Mouse (Mus musculus): ENCODE measurements around the gene Eme1. TPM values are rescaled to one million over a fixed set of nuclear protein-coding genes. Genes with fewer than 3 reads are reported as not detected.

The Eme1 gene
- polyA plus RNA-seq, 1 experiment from 2014 or later, result 13.6 TPM

GRCm38 (mm10) chr11:94634431-94634830 lies 19.3 kb downstream of the Eme1 start:
- ATAC-seq (ENCODE audit: insufficient number of reproducible peaks, low FRiP score, low TSS enrichment, low read depth), result no peak
- Histone ChIP-seq H3K27me3 (no peaks in the 10 kb centered on the region), H3K36me3 (peaks cover 81% of the 10 kb centered on the region), H3K27ac (no peak overlapping the region), H3K9me3 (no peaks in the 10 kb centered on the region), H3K4me3 (no peak overlapping the region), H3K4me1 (peaks cover 15% of the 10 kb centered on the region), H3K4me2 (no peak overlapping the region), H3K9ac (no peak overlapping the region)
- 85% methylated on average over 5 of the region's 5 CpGs for WGBS

GRCm38 (mm10) chr11:94632988-94633387 lies 20.8 kb downstream of the Eme1 start:
- Histone ChIP-seq H3K9ac (no peak overlapping the region), H3K4me3 (no peak overlapping the region), H3K27ac (no peak overlapping the region), H3K4me2 (no peak overlapping the region), H3K9me3 (no peaks in the 10 kb centered on the region), H3K4me1 (peaks cover 15% of the 10 kb centered on the region), H3K36me3 (peaks cover 67% of the 10 kb centered on the region), H3K27me3 (no peaks in the 10 kb centered on the region)
- 80% methylated on average over 8 of the region's 8 CpGs for WGBS
- ATAC-seq (ENCODE audit: insufficient number of reproducible peaks, low FRiP score, low TSS enrichment, low read depth), result no peak

GRCm38 (mm10) chr11:94631969-94632368 lies 21.8 kb downstream of the Eme1 start:
- WGBS, result 91% methylated on average over 5 of the region's 5 CpGs
- Histone ChIP-seq H3K27ac (no peak overlapping the region), H3K4me2 (no peak overlapping the region), H3K4me1 (peaks cover 15% of the 10 kb centered on the region), H3K4me3 (no peak overlapping the region), H3K27me3 (no peaks in the 10 kb centered on the region), H3K9me3 (no peaks in the 10 kb centered on the region), H3K9ac (no peak overlapping the region), H3K36me3 (peaks cover 57% of the 10 kb centered on the region)
- ATAC-seq (ENCODE audit: insufficient number of reproducible peaks, low FRiP score, low TSS enrichment, low read depth), result no peak

GRCm38 (mm10) chr11:94630199-94631011 lies 23.4 kb downstream of the Eme1 start:
- 9% methylated on average over 26 of the region's 26 CpGs for WGBS

GRCm38 (mm10) chr11:94629884-94630198 lies 23.9 kb downstream of the Eme1 start:
- H3K36me3 ChIP-seq, result peaks cover 35% of the 10 kb centered on the region
- no peak; the same call in 1 of the 2 replicates for ATAC-seq (ENCODE audit: insufficient number of reproducible peaks, low FRiP score, low TSS enrichment, low read depth)
- H3K4me2 ChIP-seq, result peak overlapping the region; percentile 73
- no peaks in the 10 kb centered on the region for H3K9me3 ChIP-seq
- H3K4me1 ChIP-seq, result peaks cover 15% of the 10 kb centered on the region
- WGBS, result 0% methylated on average over 28 of the region's 28 CpGs
- H3K9ac ChIP-seq, result peak overlapping the region; percentile 75
- peak overlapping the region; percentile 84 for H3K27ac ChIP-seq
- peak overlapping the region; percentile 96 for H3K4me3 ChIP-seq
- H3K27me3 ChIP-seq, result no peaks in the 10 kb centered on the region

More at GRCm38 (mm10) chr11:94630199-94631011, 23.4 kb downstream of the Eme1 start:
- Histone ChIP-seq H3K36me3 (peaks cover 41% of the 10 kb centered on the region), H3K27me3 (no peaks in the 10 kb centered on the region), H3K9me3 (no peaks in the 10 kb centered on the region), H3K4me3 (peak overlapping the region; percentile 96), H3K27ac (peak overlapping the region; percentile 84), H3K9ac (peak overlapping the region; percentile 75), H3K4me2 (peak overlapping the region; percentile 73), H3K4me1 (peaks cover 15% of the 10 kb centered on the region)
- peak; percentile 26; the same call in 1 of the 2 replicates for ATAC-seq (ENCODE audit: insufficient number of reproducible peaks, low FRiP score, low TSS enrichment, low read depth)

- Histone ChIP-seq H3K27ac (peak within 1 kb of the TSS; percentile 84), H3K9me3 (no peaks in the 10 kb centered on the region), H3K4me2 (peak within 1 kb of the TSS; percentile 73), H3K36me3 (peaks cover 30% of the 10 kb centered on the region), H3K27me3 (no peaks in the 10 kb centered on the region), H3K4me1 (peaks cover 15% of the 10 kb centered on the region), H3K9ac (peak within 1 kb of the TSS; percentile 75), H3K4me3 (peak within 1 kb of the TSS; percentile 96)
- 4% methylated on average over 41 of the region's 41 CpGs for WGBS
- ATAC-seq (ENCODE audit: insufficient number of reproducible peaks, low FRiP score, low TSS enrichment, low read depth), result peak; percentile 91
These were observed 24.4 kb downstream of the Eme1 start, which contains the start of gene Lrrc59 for GRCm38 (mm10) chr11:94629199-94629883. Lrrc59 (plus strand) TSS chr11:94629767.

GRCm38 (mm10) chr11:94622162-94622561 lies 31.6 kb downstream of the Eme1 start:
- no peak overlapping the region for H3K27ac ChIP-seq
- no peak for ATAC-seq (ENCODE audit: insufficient number of reproducible peaks, low FRiP score, low TSS enrichment, low read depth)
- no peaks in the 10 kb centered on the region for H3K4me1 ChIP-seq
- WGBS, result 69% methylated on average over 2 of the region's 2 CpGs
- H3K36me3 ChIP-seq, result no peaks in the 10 kb centered on the region
- no peak overlapping the region for H3K4me2 ChIP-seq
- H3K27me3 ChIP-seq, result no peaks in the 10 kb centered on the region
- H3K4me3 ChIP-seq, result no peak overlapping the region
- no peak overlapping the region for H3K9ac ChIP-seq
- no peaks in the 10 kb centered on the region for H3K9me3 ChIP-seq

GRCm38 (mm10) chr11:94621458-94621852 lies 32.3 kb downstream of the Eme1 start:
- no peak overlapping the region for H3K27ac ChIP-seq
- no peaks in the 10 kb centered on the region for H3K9me3 ChIP-seq
- H3K36me3 ChIP-seq, result no peaks in the 10 kb centered on the region
- ATAC-seq (ENCODE audit: insufficient number of reproducible peaks, low FRiP score, low TSS enrichment, low read depth), result no peak
- no peak overlapping the region for H3K4me2 ChIP-seq
- no peaks in the 10 kb centered on the region for H3K27me3 ChIP-seq
- H3K4me1 ChIP-seq, result no peaks in the 10 kb centered on the region
- H3K9ac ChIP-seq, result no peak overlapping the region
- no peak overlapping the region for H3K4me3 ChIP-seq

- Histone ChIP-seq H3K9me3 (no peaks in the 10 kb centered on the region), H3K27me3 (no peaks in the 10 kb centered on the region), H3K4me1 (no peaks in the 10 kb centered on the region), H3K4me2 (no peak overlapping the region), H3K36me3 (no peaks in the 10 kb centered on the region), H3K9ac (no peak overlapping the region), H3K27ac (no peak overlapping the region), H3K4me3 (no peak overlapping the region)
- 55% methylated on average over 6 of the region's 6 CpGs for WGBS
- ATAC-seq (ENCODE audit: insufficient number of reproducible peaks, low FRiP score, low TSS enrichment, low read depth), result no peak
These were observed 32.9 kb downstream of the Eme1 start for GRCm38 (mm10) chr11:94620766-94621457.

- ATAC-seq (ENCODE audit: insufficient number of reproducible peaks, low FRiP score, low TSS enrichment, low read depth), result no peak
- 86% methylated on average over 2 of the region's 2 CpGs for WGBS
- Histone ChIP-seq H3K27me3 (no peaks in the 10 kb centered on the region), H3K9me3 (no peaks in the 10 kb centered on the region), H3K4me3 (no peak overlapping the region), H3K4me1 (no peaks in the 10 kb centered on the region), H3K36me3 (no peaks in the 10 kb centered on the region), H3K4me2 (no peak overlapping the region), H3K27ac (no peak overlapping the region), H3K9ac (no peak overlapping the region)
These were observed 36.1 kb downstream of the Eme1 start for GRCm38 (mm10) chr11:94617646-94618045.

- Histone ChIP-seq H3K4me1 (no peaks in the 10 kb centered on the region), H3K4me2 (no peak overlapping the region), H3K9me3 (no peaks in the 10 kb centered on the region), H3K4me3 (no peak overlapping the region), H3K9ac (no peak overlapping the region), H3K36me3 (no peaks in the 10 kb centered on the region), H3K27ac (no peak overlapping the region), H3K27me3 (no peaks in the 10 kb centered on the region)
- WGBS, result 24% methylated on average over 4 of the region's 4 CpGs
- no peak for ATAC-seq (ENCODE audit: insufficient number of reproducible peaks, low FRiP score, low TSS enrichment, low read depth)
These were observed 38.3 kb downstream of the Eme1 start for GRCm38 (mm10) chr11:94615494-94615893.

- H3K27me3 ChIP-seq, result no peaks in the 10 kb centered on the region
These were observed 39.2 kb downstream of the Eme1 start for GRCm38 (mm10) chr11:94614603-94615002.

More at GRCm38 (mm10) chr11:94614603-94615002, 39.2 kb downstream of the Eme1 start:
- Histone ChIP-seq H3K9ac (no peak overlapping the region), H3K27ac (no peak overlapping the region), H3K4me1 (no peaks in the 10 kb centered on the region), H3K36me3 (no peaks in the 10 kb centered on the region), H3K4me2 (no peak overlapping the region), H3K9me3 (no peaks in the 10 kb centered on the region), H3K4me3 (no peak overlapping the region)
- 74% methylated on average over 4 of the region's 4 CpGs for WGBS
- no peak for ATAC-seq (ENCODE audit: insufficient number of reproducible peaks, low FRiP score, low TSS enrichment, low read depth)

All from limb, embryonic 15.5 days (tissue).